Mouse (Mus musculus) testis, adult 2 months (tissue): Measurements from ENCODE around the gene Gcnt4. TPM values are rescaled to one million over a fixed set of nuclear protein-coding genes. Genes with fewer than 3 reads are reported as not detected.
"Not testable (repeated sequence)": the region's sequence is repeated elsewhere in the genome, so short reads cannot be mapped to it uniquely, and the experiment has no call there.

Source experiments
- H3K27ac ChIP-seq: fragments of 200-500 bp; 2 replicates; pipeline ENCODE4 v1.5.1; 2012; ENCODE audit warnings: low read depth, low read length; ENCODE audit not compliant: control insufficient read depth, insufficient read depth
- H3K27me3 ChIP-seq: fragments of 200-500 bp; 2 replicates; pipeline ENCODE4 v1.6.1; 2012; ENCODE audit warnings: mild to moderate bottlenecking, low read length, moderate library complexity; ENCODE audit not compliant: control insufficient read depth, insufficient read depth
- H3K36me3 ChIP-seq: fragments of 200-500 bp; 2 replicates; pipeline ENCODE4 v1.6.1; 2012; ENCODE audit warnings: mild to moderate bottlenecking, low read length; ENCODE audit not compliant: control insufficient read depth, insufficient read depth
- H3K4me1 ChIP-seq: fragments of 200-500 bp; 2 replicates; pipeline ENCODE4 v1.6.1; 2012; ENCODE audit warnings: low read length; ENCODE audit not compliant: control insufficient read depth, insufficient read depth
- H3K4me3 ChIP-seq: fragments of 200-500 bp; 2 replicates; pipeline ENCODE4 v1.5.1; 2012; ENCODE audit warnings: low read depth, mild to moderate bottlenecking, low read length, moderate library complexity, mixed read lengths; ENCODE audit not compliant: control insufficient read depth
- CTCF ChIP-seq: fragments of 200-500 bp; IDR thresholded peaks from 2 replicates; pipeline ENCODE4 v1.5.1; 2012; ENCODE audit warnings: low read depth, mild to moderate bottlenecking, inconsistent platforms, low read length, moderate library complexity; ENCODE audit not compliant: control insufficient read depth, insufficient read depth, insufficient replicate concordance
- POLR2A ChIP-seq: fragments of 200-500 bp; IDR thresholded peaks from 2 replicates; pipeline ENCODE4 v1.6.1; 2012; ENCODE audit warnings: low read depth, mild to moderate bottlenecking, inconsistent platforms, low read length, moderate library complexity; ENCODE audit not compliant: control insufficient read depth
- polyA plus RNA-seq: library from polyadenylated mRNA; depleted of rRNA; stranded (reverse); fragments of >200 nt; gene quantifications from 2 replicates; pipeline ENCODE4 v1.2.3, GENCODE M21; 2012; rRNA removed

Gene Gcnt4
- 0.90 and 1.4 TPM in 2 replicates for polyA plus RNA-seq

DNA sequence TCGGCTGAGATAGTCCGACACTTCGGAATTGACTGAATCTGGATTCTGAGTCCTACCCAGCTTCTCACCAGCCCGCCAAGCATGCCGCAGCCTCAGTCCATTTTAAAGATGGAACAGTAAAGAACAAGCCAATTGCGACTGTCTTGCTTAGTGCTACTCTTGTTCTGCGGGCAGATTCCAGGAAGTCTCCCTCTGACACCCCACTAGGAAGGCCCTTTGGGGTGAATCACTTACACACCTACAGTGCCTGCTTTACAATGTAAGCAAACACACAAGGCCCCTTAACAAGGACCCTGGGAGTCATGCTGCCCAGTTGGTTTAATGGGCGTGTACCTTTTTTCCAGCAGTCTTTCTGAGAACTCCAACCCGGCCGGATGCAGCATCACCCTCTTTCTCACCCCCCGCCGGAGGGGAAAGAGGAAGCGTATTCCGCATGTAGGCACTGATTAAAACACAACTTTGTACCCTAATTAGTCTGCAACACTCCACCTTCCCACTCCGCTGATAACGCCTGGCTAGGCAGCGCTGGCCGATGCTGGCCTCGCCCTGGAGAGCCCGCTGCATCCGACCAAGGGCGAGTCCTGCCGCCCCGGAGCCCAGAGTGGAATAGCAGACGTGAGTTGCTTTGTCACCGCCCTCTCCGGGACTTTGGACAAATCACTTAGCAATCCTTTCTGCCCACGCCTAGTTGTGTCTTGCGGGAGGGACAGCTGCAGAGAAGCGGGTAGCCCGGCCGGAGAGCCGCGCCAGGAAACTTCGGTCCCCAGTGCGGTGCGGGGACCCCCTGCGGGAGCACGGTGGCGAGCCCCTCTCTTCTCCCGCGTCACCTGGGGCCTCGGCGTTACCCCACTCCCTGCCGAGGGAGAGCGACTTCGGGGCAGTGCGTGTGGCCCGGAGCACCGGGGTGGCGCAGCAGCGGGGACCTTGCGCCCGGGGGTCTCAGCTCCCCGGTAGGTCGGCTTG lies at the start of gene Gcnt4:
Gcnt4 (plus strand) TSS at position 691 of the 963 bp plus-strand sequence.
- Histone ChIP-seq H3K27me3 (peaks cover 3% of the 10 kb centered on the region), H3K36me3 (no peaks in the 10 kb centered on the region), H3K4me1 (peaks cover 9% of the 10 kb centered on the region), H3K27ac (no peak within 1 kb of the TSS), H3K4me3 (peak within 1 kb of the TSS; percentile 73)
- no peak for TF ChIP-seq POLR2A
- no peak for TF ChIP-seq CTCF

DNA sequence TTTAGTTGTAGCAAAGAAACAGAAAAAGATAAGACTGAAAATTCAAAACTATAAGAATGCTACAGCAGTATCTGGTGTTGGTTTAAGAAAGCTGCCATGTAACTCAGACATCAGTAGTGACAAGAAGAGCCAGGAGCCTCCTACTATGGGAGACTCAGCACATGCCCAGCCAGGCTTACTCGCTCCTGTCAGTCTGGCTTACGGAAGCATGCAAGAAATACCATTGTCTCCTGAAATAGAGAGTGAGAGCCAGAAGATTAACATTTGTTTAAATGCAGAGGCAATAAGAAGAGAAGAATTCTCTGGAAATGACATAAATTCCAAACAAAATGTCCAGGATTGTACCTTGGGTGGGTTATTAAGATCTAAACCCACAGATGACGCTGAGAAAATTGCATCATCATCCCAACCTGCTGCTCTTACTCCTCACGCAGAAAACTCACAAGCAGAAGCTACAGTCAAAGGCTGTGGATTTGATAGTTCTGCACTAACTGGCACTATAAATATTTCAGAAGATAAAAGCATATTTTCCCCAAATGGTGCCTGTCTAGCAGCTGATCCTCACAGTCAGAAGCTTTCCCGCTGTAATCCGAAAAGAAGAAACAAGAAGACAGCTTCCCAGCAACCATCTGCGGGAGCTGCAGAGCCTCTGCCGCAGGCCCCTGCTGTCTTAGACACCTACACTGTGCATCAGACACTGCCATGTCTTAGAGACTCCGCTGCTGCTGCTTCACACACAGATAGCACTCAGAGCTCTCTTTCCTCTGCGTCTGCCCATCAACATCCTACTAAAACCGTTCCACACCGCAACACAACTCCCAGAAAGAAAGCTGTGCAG lies 46.0 kb upstream of the Gcnt4 start:
- Histone ChIP-seq H3K4me3 (no peak overlapping the region), H3K27ac (no peak overlapping the region), H3K27me3 (no peaks in the 10 kb centered on the region)

DNA sequence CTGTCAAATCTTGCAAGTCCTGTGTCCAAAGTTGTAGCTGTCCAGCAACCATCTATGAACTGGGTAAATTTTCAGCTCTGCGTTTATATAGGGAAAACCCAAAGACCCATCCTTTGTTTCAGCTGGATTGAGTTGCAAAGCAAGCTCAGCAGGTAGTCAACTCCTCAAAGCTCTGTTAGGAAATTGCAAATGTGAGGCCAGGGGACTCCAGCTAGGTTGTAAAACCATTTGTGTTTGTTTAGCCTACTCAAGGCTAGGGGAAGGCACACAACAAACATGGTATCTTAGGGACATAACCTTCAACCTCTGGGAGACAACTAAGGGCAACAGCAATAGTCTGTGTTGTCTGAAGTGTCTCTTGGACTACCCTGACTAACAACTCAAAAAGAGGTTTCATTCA lies 40.0 kb upstream of the Gcnt4 start:
- Histone ChIP-seq H3K27me3 (no peaks in the 10 kb centered on the region), H3K4me1 (no peaks in the 10 kb centered on the region), H3K36me3 (no peaks in the 10 kb centered on the region), H3K4me3 (no peak overlapping the region), H3K27ac (no peak overlapping the region)
- no peak for TF ChIP-seq POLR2A
- TF ChIP-seq CTCF: no peak

More for the DNA sequence above, 46.0 kb upstream of the Gcnt4 start:
- no peak for TF ChIP-seq CTCF
- TF ChIP-seq POLR2A: no peak
- Histone ChIP-seq H3K4me1 (no peaks in the 10 kb centered on the region), H3K36me3 (no peaks in the 10 kb centered on the region)

DNA sequence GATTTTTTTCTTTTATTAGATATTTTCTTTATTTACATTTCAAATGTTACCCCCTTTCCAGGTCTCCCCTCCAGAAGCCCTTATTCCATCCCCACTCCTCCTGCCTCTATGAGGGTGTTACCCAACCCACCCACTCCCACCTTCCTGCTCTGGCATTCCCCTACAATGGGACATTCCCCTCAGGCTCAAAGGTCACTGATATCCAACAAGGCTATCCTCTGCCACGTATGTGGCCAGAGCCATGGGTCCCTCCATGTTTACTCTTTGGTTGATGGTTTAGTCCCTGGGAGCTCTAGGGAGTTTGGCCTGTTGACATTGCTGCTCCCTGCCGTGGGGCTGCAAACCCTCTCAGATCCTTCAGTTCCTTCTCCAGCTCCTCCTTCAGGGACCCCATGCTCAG lies 34.5 kb upstream of the Gcnt4 start:
- H3K36me3 ChIP-seq: no peaks in the 10 kb centered on the region
- no peak overlapping the region for H3K4me3 ChIP-seq
- no peaks in the 10 kb centered on the region for H3K27me3 ChIP-seq
- TF ChIP-seq POLR2A: no peak
- TF ChIP-seq CTCF: no peak
- no peaks in the 10 kb centered on the region for H3K4me1 ChIP-seq
- H3K27ac ChIP-seq: no peak overlapping the region

DNA sequence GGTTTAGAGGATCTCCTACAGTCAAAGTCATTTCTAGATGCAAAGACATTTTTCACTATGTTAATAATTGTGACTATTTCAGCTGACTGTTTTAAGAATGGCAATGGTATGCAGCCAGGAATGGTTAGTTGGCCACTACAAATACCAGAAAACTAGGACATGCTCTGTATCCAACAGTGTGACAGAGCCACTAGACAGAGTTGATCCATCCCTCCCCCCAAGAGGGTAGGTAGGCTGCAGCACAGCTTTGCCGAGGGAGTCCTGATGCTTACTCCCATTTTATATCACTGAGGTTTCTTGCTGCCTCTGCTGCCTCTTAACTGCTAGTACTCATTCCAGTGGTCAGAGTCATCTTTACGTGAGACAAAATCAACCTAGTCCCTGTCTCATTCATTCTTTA lies 29.3 kb upstream of the Gcnt4 start:
- no peak overlapping the region for H3K27ac ChIP-seq
- H3K4me1 ChIP-seq: no peaks in the 10 kb centered on the region
- no peak overlapping the region for H3K4me3 ChIP-seq
- H3K36me3 ChIP-seq: no peaks in the 10 kb centered on the region
- no peaks in the 10 kb centered on the region for H3K27me3 ChIP-seq
- no peak for TF ChIP-seq CTCF
- no peak for TF ChIP-seq POLR2A

GRCm38 (mm10) chr13:96906717-96907116 lies 17.8 kb upstream of the Gcnt4 start:
- Histone ChIP-seq H3K27me3 (no peaks in the 10 kb centered on the region), H3K4me1 (no peaks in the 10 kb centered on the region), H3K27ac (no peak overlapping the region), H3K4me3 (no peak overlapping the region), H3K36me3 (peaks cover 1% of the 10 kb centered on the region; the same call in 1 of the 2 replicates)
- TF ChIP-seq CTCF (no peak), POLR2A (no peak)

- H3K27me3 ChIP-seq: no peaks in the 10 kb centered on the region
- H3K27ac ChIP-seq: no peak overlapping the region
- no peak overlapping the region; the same call in 1 of the 2 replicates for H3K4me3 ChIP-seq
- no peaks in the 10 kb centered on the region for H3K4me1 ChIP-seq
- TF ChIP-seq CTCF (no peak), POLR2A (no peak)
- no peaks in the 10 kb centered on the region for H3K36me3 ChIP-seq
These were observed 13.3 kb upstream of the Gcnt4 start for GRCm38 (mm10) chr13:96911202-96911601.

GRCm38 (mm10) chr13:96923134-96923533 lies 1.4 kb upstream of the Gcnt4 start:
- H3K4me1 ChIP-seq, H3K36me3 ChIP-seq, H3K4me3 ChIP-seq, H3K27ac ChIP-seq, H3K27me3 ChIP-seq: not testable (repeated sequence)
